28 mouse cellular contexts compared by ENCODE assay signal in the genomic region with DNA sequence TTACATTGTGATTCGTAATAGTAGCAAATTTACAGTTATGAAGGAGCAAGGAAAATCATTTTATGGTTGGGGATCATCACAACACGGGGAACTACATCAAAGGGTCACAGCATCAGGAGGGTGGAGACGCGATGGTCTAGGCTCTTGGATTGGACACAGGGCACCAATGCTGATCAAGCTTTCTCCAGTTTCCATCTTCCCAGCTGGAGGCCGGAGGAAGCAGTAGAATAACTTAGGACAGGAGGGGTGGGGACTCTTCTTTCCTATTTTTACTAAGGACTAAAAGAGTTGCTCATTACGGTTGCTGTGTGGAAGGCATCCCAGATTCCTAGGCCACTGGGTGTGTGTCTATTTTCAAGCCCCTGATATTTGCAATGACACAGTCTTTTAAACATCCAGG. TPM values are rescaled to one million over a fixed set of nuclear protein-coding genes. Genes with fewer than 3 reads are reported as not detected.
DNase-seq lines count a peak whose midpoint lies in the region; ATAC-seq and TF ChIP-seq lines count a peak whose summit lies in the region.
"Had no signal": no experiment of that assay in that cellular context is flagged by ENCODE, and none has a peak within 500 bp of the region (broad histone marks: within the 10 kb centered on the region; RNA-seq: fewer than 3 reads in every experiment).

No protein-coding gene starts in this region.

- no peak overlapping the region for H3K9ac ChIP-seq in midbrain, embryonic 13.5 days (replicated peaks)
- H3K9ac ChIP-seq: embryonic facial prominence, embryonic 13.5 days; embryonic facial prominence, embryonic 15.5 days; forebrain, embryonic 12.5 days had no signal

- H3K9me3 ChIP-seq in E14TG2a.4 (ENCODE audit: low read length) = peaks cover 49% of the 10 kb centered on the region
- H3K9me3 ChIP-seq in midbrain, embryonic 13.5 days = no peaks in the 10 kb centered on the region
- H3K9me3 ChIP-seq: embryonic facial prominence, embryonic 13.5 days; embryonic facial prominence, embryonic 15.5 days; forebrain, embryonic 10.5 days; forebrain, embryonic 12.5 days; G1E had no signal

- DNase-seq in ES-CJ7 (ENCODE audit: low read depth, low spot score) (peak; percentile 89), R1 (ENCODE audit: low read depth, low spot score) (peak; percentile 93)
- DNase-seq in layer of hippocampus, adult 11-12 months (ENCODE audit: low spot score) = no peak
- DNase-seq: adrenal gland, postnatal 10 days; adrenal gland, postnatal 25 days; B cell, adult 2 months; cerebellum, adult 11 months; cerebellum, adult 18-20 months; cerebellum, adult 8-10 months; cerebellum, adult 9-11 months; cerebellum, postnatal 14 days; cerebellum, postnatal 36 days; embryo, embryonic 11 days had no signal

- no peak for TF ChIP-seq CTCF in E14TG2a.4 (conservative IDR thresholded peaks at IDR 0.05; ENCODE audit: low read length)

- 89% methylated on average over 6 of the region's 6 CpGs for WGBS in midbrain, embryonic 13.5 days

- H3K4me1 ChIP-seq in E14TG2a.4 (replicated peaks; ENCODE audit: low read depth, low read length) = peaks cover 36% of the 10 kb centered on the region
- no peaks in the 10 kb centered on the region for H3K4me1 ChIP-seq in midbrain, embryonic 13.5 days (replicated peaks)
- H3K4me1 ChIP-seq: embryonic facial prominence, embryonic 13.5 days; embryonic facial prominence, embryonic 15.5 days; forebrain, embryonic 10.5 days; forebrain, embryonic 12.5 days had no signal

- H3K27me3 ChIP-seq in E14TG2a.4 (ENCODE audit: insufficient read depth, low read length) = no peaks in the 10 kb centered on the region
- H3K27me3 ChIP-seq in midbrain, embryonic 13.5 days = no peaks in the 10 kb centered on the region
- H3K27me3 ChIP-seq: CH12.LX; embryonic facial prominence, embryonic 13.5 days; embryonic facial prominence, embryonic 15.5 days; forebrain, embryonic 12.5 days; Patski had no signal

- peaks cover 2% of the 10 kb centered on the region for H3K36me3 ChIP-seq in E14TG2a.4 (ENCODE audit: insufficient read depth, low read length)
- H3K36me3 ChIP-seq in midbrain, embryonic 13.5 days = no peaks in the 10 kb centered on the region
- H3K36me3 ChIP-seq: embryonic facial prominence, embryonic 13.5 days; embryonic facial prominence, embryonic 15.5 days; forebrain, embryonic 10.5 days; forebrain, embryonic 12.5 days; G1E had no signal

- H3K4me3 ChIP-seq in E14TG2a.4 (replicated peaks; ENCODE audit: low read length) = 0 out of 2 replicates have a peak overlapping the region, but pooled peaks have one; percentile 10
- no peak overlapping the region for H3K4me3 ChIP-seq in midbrain, embryonic 13.5 days (replicated peaks)
- H3K4me3 ChIP-seq: embryonic facial prominence, embryonic 13.5 days; embryonic facial prominence, embryonic 15.5 days; erythroblast, embryonic 14.5 days; forebrain, embryonic 10.5 days; forebrain, embryonic 12.5 days had no signal

- no peak for ATAC-seq in midbrain, embryonic 13.5 days
- ATAC-seq in megakaryocyte, adult 5-6 weeks (ENCODE audit: poor library complexity, severe bottlenecking) = no peak
- ATAC-seq: activated CD4-positive, CD25-positive, alpha-beta regulatory T cell, adult 4 months; CD4-positive, CD25-positive, alpha-beta regulatory T cell, adult 4 months; forebrain, embryonic 14.5 days; forebrain, embryonic 16.5 days; Patski had no signal

- no peak overlapping the region for H3K27ac ChIP-seq in midbrain, embryonic 13.5 days
- H3K27ac ChIP-seq: embryonic facial prominence, embryonic 13.5 days; embryonic facial prominence, embryonic 15.5 days; forebrain, embryonic 10.5 days; forebrain, embryonic 12.5 days had no signal

- H3K4me2 ChIP-seq in midbrain, embryonic 13.5 days (replicated peaks) = no peak overlapping the region
- H3K4me2 ChIP-seq: embryonic facial prominence, embryonic 13.5 days; embryonic facial prominence, embryonic 15.5 days; forebrain, embryonic 12.5 days had no signal

RNA-seq across cellular contexts. Expression of a gene that starts 43.1 kb away (rescaled TPM):
- 29.3 and 29.6 TPM in 2 replicates for polyA plus RNA-seq in midbrain, embryonic 13.5 days (2015; fragmentation: Nextera tagmentation; extraction: Ambion mirVana)
- total RNA-seq in megakaryocyte, adult 5-6 weeks (2015) = 39.0 and 44.5 TPM in 2 replicates
- total RNA-seq in megakaryocyte, adult 5-6 weeks (2017) = 28.5 and 36.2 TPM in 2 replicates
